Mouse (Mus musculus) right cerebral cortex, adult 18-20 months (tissue): ENCODE data around the gene Olfr922.

Experiments
- DNase-seq: peaks from one replicate; pipeline ENCODE4 v3.0.0; 2022; ENCODE audit warnings: mixed read lengths

The Olfr922 gene

DNA sequence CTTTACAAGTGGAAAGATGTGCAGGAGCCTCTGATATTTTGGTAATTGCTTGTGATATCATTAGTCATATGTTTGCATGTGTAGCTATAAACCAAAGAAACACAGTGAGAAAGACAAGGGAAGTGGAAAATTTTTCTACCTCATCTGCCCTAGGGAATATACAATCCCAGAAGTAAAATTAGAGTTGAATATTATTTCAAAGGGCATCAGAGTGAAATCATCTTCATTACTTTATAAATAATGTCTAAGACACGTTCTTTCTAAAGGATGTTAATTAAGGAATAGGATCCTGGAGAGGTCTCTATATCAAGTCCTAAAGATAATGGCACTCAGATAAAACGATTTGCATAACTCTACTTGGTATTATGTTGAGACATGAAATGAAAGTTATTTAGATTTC is at the start of gene Olfr922:
Olfr922 (plus strand) TSS at position 301 of the 400 bp plus-strand sequence.
- no peak for DNase-seq

DNA sequence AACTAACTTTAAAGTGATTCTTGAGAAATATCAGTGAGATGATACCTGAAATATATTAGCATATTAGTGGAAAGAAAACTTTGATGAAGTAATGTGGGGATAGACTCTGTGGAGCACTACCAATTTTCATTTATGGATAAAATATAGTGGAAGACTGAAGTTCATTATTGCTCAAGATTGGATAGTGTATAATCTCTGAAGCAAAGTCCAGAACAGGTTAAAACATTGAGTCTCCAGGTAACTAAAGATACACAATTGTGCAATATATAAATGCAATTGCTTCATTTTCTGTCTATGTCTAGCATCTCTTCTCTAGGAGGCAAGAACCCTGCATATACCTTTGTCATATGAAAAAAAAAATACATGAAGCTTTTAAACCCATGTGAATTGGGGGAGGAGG is 41.6 kb upstream of the Olfr922 start, which contains the start of gene Olfr921:
Olfr921 (plus strand) TSS at position 301 of the 400 bp plus-strand sequence.
- DNase-seq = no peak

DNA sequence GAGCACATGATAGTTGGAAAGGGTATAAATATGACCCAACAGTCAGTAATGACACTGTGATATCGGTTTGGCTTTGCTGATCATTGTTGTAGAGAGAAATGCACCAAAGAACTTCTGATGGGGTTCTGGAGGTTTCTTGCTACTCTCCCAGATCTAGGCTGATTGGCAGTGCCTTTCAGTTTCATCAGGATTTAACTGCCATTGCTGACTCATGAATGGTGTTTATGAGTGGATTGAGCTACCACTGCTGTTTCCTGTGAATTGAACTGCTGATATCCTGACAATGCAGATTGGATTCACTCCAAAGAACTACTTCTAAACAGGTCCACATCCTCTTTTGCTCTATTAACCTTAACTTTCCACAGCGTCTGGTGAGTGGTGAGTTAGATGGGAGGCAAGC is 21.7 kb upstream of the Olfr922 start:
- no peak for DNase-seq

DNA sequence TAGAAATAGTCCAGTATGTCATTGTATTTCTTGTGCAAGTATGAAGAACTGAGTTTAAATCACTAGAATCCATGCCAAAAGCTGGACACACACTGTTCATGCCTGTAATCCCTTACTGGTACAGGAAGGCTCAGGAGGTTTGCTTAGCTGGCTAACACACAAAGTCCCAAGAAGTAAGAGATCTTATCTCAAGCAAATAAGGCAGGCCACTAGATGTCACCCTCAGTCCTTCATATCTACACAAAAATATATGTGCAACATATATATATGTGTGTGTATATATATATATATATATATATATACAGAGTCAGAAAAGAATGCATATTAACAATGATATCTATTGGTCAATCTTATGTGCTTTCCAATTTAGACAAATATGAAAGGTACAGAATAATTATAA is 8.7 kb upstream of the Olfr922 start:
- peak; percentile 4 for DNase-seq

DNA sequence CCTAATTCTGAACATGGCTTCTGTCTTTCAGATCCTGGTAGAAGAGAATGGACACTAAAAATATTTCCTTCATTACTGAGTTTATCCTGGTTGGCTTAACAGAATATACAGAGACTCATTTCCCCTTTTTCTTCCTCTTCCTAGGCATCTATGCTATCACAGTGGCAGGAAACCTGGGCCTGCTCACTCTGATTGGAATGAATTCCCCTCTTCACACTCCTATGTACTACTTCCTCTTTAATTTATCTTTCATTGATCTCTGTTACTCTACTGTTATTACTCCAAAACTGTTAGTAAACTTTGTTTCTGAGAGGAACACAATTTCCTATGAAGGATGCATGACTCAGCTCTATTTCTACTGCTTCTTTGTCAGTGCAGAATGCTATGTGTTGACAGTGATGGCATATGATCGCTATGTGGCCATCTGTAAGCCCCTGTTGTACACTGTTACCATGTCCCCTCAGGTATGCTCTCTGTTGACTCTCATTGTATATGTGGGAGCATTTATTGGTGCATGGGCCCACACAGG is 1.1 kb downstream of the Olfr922 start:
- DNase-seq = no peak

DNA sequence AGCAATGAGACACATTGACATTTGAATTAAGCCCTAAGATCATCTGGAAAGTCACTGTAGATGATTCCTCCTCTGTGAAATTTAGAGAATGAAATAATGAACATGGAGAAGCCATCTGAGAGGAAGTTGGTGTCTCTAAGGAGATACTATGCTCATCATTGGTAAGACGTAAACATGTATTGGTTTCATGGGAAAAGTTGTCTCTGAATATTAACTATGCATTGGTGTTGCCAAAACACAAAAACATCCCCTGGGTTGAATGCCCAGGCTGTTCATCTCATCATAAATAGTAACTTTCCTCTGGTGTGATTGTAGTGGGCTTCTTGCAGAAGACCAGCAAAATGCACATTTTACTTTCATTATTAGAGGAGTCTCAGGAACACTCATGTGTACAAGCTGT is 11.8 kb downstream of the Olfr922 start, which contains the start of gene Olfr923:
Olfr923 (plus strand) TSS at position 301 of the 400 bp plus-strand sequence.
- DNase-seq = no peak

DNA sequence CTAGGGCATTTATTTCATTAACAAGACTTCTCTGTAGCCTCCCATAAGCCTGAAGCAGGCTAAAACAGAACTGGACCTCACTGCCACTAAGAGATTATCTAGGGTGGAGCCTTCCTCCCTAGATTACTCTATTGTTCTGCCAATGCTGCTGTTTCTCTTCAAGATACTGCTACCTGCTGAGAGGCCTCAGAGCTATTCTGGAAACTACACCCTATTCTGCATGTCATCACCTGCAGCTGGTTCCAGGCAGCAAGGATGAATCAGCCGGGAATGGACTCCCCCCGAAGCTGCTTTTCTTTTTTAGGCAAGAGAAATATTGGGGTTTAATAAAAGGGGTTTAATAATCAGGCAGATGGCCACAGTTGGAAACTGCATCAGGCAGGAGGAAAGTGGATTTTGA is 18.6 kb downstream of the Olfr922 start:
- no peak for DNase-seq

DNA sequence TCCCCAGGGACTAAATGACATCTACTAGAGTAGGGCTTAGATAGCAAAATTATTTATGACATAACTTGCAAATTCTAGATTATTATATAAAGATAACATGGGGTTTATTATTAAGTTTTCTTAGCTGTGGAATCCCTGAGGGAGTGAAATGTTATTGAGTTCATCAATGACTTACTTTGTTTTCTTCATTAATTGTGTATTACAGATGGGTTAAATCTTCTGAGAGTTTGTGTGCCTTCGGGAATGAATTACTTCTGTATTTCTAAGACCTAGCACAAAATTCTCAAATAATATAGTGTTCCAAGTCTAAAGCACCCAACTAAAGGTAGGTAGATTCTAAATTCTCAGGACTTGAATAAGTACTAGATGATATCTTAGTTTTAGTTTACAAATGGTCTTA is 29.7 kb downstream of the Olfr922 start, which contains the start of gene Olfr924:
Olfr924 (plus strand) TSS at position 301 of the 400 bp plus-strand sequence.
- DNase-seq = no peak

DNA sequence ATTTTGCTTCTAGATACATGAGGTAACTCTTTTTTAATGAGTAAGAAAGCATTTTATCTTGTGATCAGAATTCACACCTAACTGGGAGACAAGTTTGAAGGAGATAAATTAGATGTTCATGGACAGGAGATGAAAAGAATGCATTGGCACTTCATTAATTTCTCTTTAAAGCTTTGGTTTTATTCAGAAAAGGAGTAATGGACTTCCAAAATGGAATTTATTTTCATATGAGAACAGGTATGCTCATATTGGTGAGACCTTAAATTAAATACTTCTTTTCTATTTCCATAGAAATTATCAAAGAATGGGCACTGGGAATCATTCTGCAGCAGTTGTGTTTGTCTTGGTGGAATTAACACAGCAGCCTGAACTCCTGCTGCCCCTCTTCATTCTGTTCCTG is 40.3 kb downstream of the Olfr922 start, which contains the start of gene Olfr26:
Olfr26 (plus strand) TSS at position 301 of the 400 bp plus-strand sequence.
- no peak for DNase-seq
